Mouse (Mus musculus): Measurements from ENCODE around the gene Dlg4. TPM values are rescaled to one million over a fixed set of nuclear protein-coding genes. Genes with fewer than 3 reads are reported as not detected.
A peak's percentile ranks its signal among the peaks of the same experiment; 100 is the strongest.
"Not testable (repeated sequence)": the region's sequence is repeated elsewhere in the genome, so short reads cannot be mapped to it uniquely, and the experiment has no call there.

Gene Dlg4
- polyA plus RNA-seq, 1 experiment from 2014 or later: 2.7 TPM

GRCm38 (mm10) chr11:70014051-70014450, 2.7 kb upstream of the Dlg4 start:
- Histone ChIP-seq H3K36me3 (peaks cover 50% of the 10 kb centered on the region), H3K27ac (no peak overlapping the region), H3K4me1 (peaks cover 42% of the 10 kb centered on the region), H3K9me3 (replicated peaks) (no peaks in the 10 kb centered on the region), H3K4me2 (peak overlapping the region; percentile 84), H3K4me3 (peak overlapping the region; percentile 68; the same call in 1 of the 2 replicates), H3K27me3 (replicated peaks) (no peaks in the 10 kb centered on the region), H3K9ac (peak overlapping the region; percentile 82)
- no peak for ATAC-seq
- 62% methylated on average over 5 of the region's 5 CpGs for WGBS (ENCODE audit: insufficient replicate concordance)

GRCm38 (mm10) chr11:70014880-70015558, 1.7 kb upstream of the Dlg4 start, which contains the start of gene Acadvl:
Acadvl (minus strand) TSS chr11:70015411.
- under 1% methylated on average over 35 of the region's 35 CpGs for WGBS (ENCODE audit: insufficient replicate concordance)
- Histone ChIP-seq H3K27ac (peak within 1 kb of the TSS; percentile 78), H3K4me1 (peaks cover 52% of the 10 kb centered on the region), H3K9me3 (replicated peaks) (no peaks in the 10 kb centered on the region), H3K4me2 (peak within 1 kb of the TSS; percentile 84), H3K36me3 (peaks cover 40% of the 10 kb centered on the region), H3K9ac (peak within 1 kb of the TSS; percentile 82), H3K4me3 (peak within 1 kb of the TSS; percentile 68), H3K27me3 (replicated peaks) (no peaks in the 10 kb centered on the region)
- ATAC-seq: peak; percentile 91

GRCm38 (mm10) chr11:70015677-70016076, 1.1 kb upstream of the Dlg4 start:
- no peak overlapping the region for H3K27ac ChIP-seq
- peaks cover 34% of the 10 kb centered on the region for H3K36me3 ChIP-seq
- peak overlapping the region; percentile 68 for H3K4me3 ChIP-seq
- 58% methylated on average over 6 of the region's 6 CpGs for WGBS (ENCODE audit: insufficient replicate concordance)
- no peak for ATAC-seq
- peak overlapping the region; percentile 82 for H3K9ac ChIP-seq
- H3K4me2 ChIP-seq: peak overlapping the region; percentile 84
- H3K27me3 ChIP-seq (replicated peaks): no peaks in the 10 kb centered on the region
- H3K9me3 ChIP-seq (replicated peaks): no peaks in the 10 kb centered on the region
- peaks cover 58% of the 10 kb centered on the region for H3K4me1 ChIP-seq

GRCm38 (mm10) chr11:70016177-70016576, 565 bp upstream of the Dlg4 start:
- not testable (repeated sequence) for H3K9ac ChIP-seq; ATAC-seq; H3K27me3 ChIP-seq (replicated peaks); H3K4me3 ChIP-seq; H3K9me3 ChIP-seq (replicated peaks); H3K27ac ChIP-seq; H3K4me2 ChIP-seq
- WGBS (ENCODE audit: insufficient replicate concordance): 78% methylated on average over 2 of the region's 2 CpGs
- Histone ChIP-seq H3K4me1 (peaks cover 63% of the 10 kb centered on the region), H3K36me3 (peaks cover 29% of the 10 kb centered on the region)

GRCm38 (mm10) chr11:70017199-70017767, 541 bp downstream of the Dlg4 start:
- H3K36me3 ChIP-seq: peaks cover 18% of the 10 kb centered on the region
- no peak overlapping the region for H3K4me3 ChIP-seq
- peaks cover 69% of the 10 kb centered on the region for H3K4me1 ChIP-seq
- 46% methylated on average over 7 of the region's 7 CpGs for WGBS (ENCODE audit: insufficient replicate concordance)
- H3K9me3 ChIP-seq (replicated peaks): no peaks in the 10 kb centered on the region
- ATAC-seq: no peak
- H3K9ac ChIP-seq: no peak overlapping the region
- no peak overlapping the region for H3K4me2 ChIP-seq
- peaks cover 4% of the 10 kb centered on the region; the same call in 1 of the 2 replicates for H3K27me3 ChIP-seq (replicated peaks)
- no peak overlapping the region for H3K27ac ChIP-seq

GRCm38 (mm10) chr11:70018131-70018990, 1.6 kb downstream of the Dlg4 start:
- H3K27ac ChIP-seq: peak overlapping the region; percentile 65
- H3K9me3 ChIP-seq (replicated peaks): no peaks in the 10 kb centered on the region
- WGBS (ENCODE audit: insufficient replicate concordance): 3% methylated on average over 25 of the region's 25 CpGs
- H3K9ac ChIP-seq: peak overlapping the region; percentile 62
- peaks cover 78% of the 10 kb centered on the region for H3K4me1 ChIP-seq
- H3K4me2 ChIP-seq: peak overlapping the region; percentile 71
- H3K27me3 ChIP-seq (replicated peaks): peaks cover 15% of the 10 kb centered on the region
- peaks cover 7% of the 10 kb centered on the region for H3K36me3 ChIP-seq
- H3K4me3 ChIP-seq: peak overlapping the region; percentile 52
- ATAC-seq: no peak

GRCm38 (mm10) chr11:70019495-70020021, 2.8 kb downstream of the Dlg4 start:
- no peaks in the 10 kb centered on the region for H3K9me3 ChIP-seq (replicated peaks)
- H3K4me1 ChIP-seq: peaks cover 81% of the 10 kb centered on the region
- H3K27ac ChIP-seq: peak overlapping the region; percentile 54; the same call in 1 of the 2 replicates
- no peak overlapping the region for H3K4me3 ChIP-seq
- ATAC-seq: no peak
- H3K36me3 ChIP-seq: no peaks in the 10 kb centered on the region
- H3K27me3 ChIP-seq (replicated peaks): peaks cover 26% of the 10 kb centered on the region
- peak overlapping the region; percentile 71 for H3K4me2 ChIP-seq
- 29% methylated on average over 2 of the region's 2 CpGs for WGBS (ENCODE audit: insufficient replicate concordance)
- H3K9ac ChIP-seq: no peak overlapping the region

GRCm38 (mm10) chr11:70020022-70020631, 3.4 kb downstream of the Dlg4 start:
- Histone ChIP-seq H3K9ac (no peak overlapping the region), H3K27ac (peak overlapping the region; percentile 54), H3K9me3 (replicated peaks) (no peaks in the 10 kb centered on the region), H3K4me1 (peaks cover 76% of the 10 kb centered on the region), H3K4me2 (peak overlapping the region; percentile 71), H3K4me3 (peak overlapping the region; percentile 57; the same call in 1 of the 2 replicates), H3K27me3 (replicated peaks) (peaks cover 32% of the 10 kb centered on the region), H3K36me3 (no peaks in the 10 kb centered on the region)
- ATAC-seq: no peak
- WGBS (ENCODE audit: insufficient replicate concordance): 21% methylated on average over 8 of the region's 8 CpGs

- 2% methylated on average over 8 of the region's 8 CpGs for WGBS (ENCODE audit: insufficient replicate concordance)
- H3K36me3 ChIP-seq: no peaks in the 10 kb centered on the region
- peak overlapping the region; percentile 57 for H3K27ac ChIP-seq
- peak; percentile 82 for ATAC-seq
- peak overlapping the region; percentile 19 for H3K9ac ChIP-seq
- H3K4me1 ChIP-seq: peaks cover 71% of the 10 kb centered on the region
- peak overlapping the region; percentile 57 for H3K4me3 ChIP-seq
- peaks cover 39% of the 10 kb centered on the region for H3K27me3 ChIP-seq (replicated peaks)
- no peaks in the 10 kb centered on the region for H3K9me3 ChIP-seq (replicated peaks)
- H3K4me2 ChIP-seq: peak overlapping the region; percentile 71
Measured at GRCm38 (mm10) chr11:70020731-70021263, 4.1 kb downstream of the Dlg4 start.

- Histone ChIP-seq H3K9me3 (replicated peaks) (no peaks in the 10 kb centered on the region), H3K27ac (peak overlapping the region; percentile 57), H3K9ac (peak overlapping the region; percentile 19), H3K4me2 (peak overlapping the region; percentile 71), H3K4me1 (peaks cover 73% of the 10 kb centered on the region), H3K4me3 (peak overlapping the region; percentile 57), H3K27me3 (replicated peaks) (peaks cover 46% of the 10 kb centered on the region), H3K36me3 (no peaks in the 10 kb centered on the region)
- ATAC-seq: peak; percentile 78
- WGBS (ENCODE audit: insufficient replicate concordance): 3% methylated on average over 40 of the region's 40 CpGs
Measured at GRCm38 (mm10) chr11:70021264-70022132, 4.8 kb downstream of the Dlg4 start.
